Mouse (Mus musculus): ENCODE data around the gene Tcl1b3.

DNA sequence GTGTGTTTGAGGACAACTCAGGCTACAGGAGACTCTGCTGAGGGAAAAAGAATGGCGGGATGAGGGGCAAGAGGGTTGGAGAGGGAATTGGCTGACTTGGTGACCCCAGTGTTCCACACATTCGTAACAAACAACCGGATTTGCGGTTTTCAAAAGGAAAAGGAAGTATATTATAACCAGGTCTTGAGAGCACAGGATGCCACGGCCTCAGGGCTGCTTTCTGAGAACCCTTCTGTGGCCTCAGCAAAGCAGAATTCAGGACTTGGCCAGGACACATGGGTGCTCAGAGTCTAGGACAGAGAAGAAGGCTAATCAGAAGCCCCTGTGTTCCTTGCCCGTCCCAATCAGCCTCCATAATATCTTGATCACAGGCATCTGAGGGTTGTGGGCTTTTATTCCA is 32.0 kb upstream of the Tcl1b3 start:
- TF ChIP-seq CTCF (IDR thresholded peaks at IDR 0.05; ENCODE audit: low read depth, low read length) (no peak), POLR2A (IDR thresholded peaks at IDR 0.05; ENCODE audit: borderline replicate concordance, low read depth, low read length) (no peak)
